Mouse (Mus musculus) heart, postnatal 36 days (tissue): ENCODE data around the gene Slc25a51. TPM values are rescaled to one million over a fixed set of nuclear protein-coding genes. Genes with fewer than 3 reads are reported as not detected.

ENCODE experiments used
- DNase-seq, 2 experiments: peaks; one replicate each; pipeline ENCODE4 v3.0.0; 2021 to 2022
- intact Hi-C: fragments of 180-260 bp; cut with DNase I; formaldehyde crosslinking; loops from one replicate; pipeline ENCODE4 v1.15.1; 2025
- total RNA-seq, 2 experiments: library from RNA; stranded (reverse); gene quantifications; 2 replicates each; pipeline ENCODE4 v1.2.3; 2021

Slc25a51 gene
- total RNA-seq, result 100 to 1,000 TPM; 107 to 111 TPM

- DNase-seq, result peak; percentile 84 to 88
- intact Hi-C loops, result loop anchor here (2.0 to 10.0 kb wide), 3 partner anchors 66 to 654 kb away; partner anchors contain the start of genes Dcaf10, Exosc3 and Zcchc7
These were observed at the start of gene Slc25a51 for GRCm38 (mm10) chr4:45408427-45409132. Gene Slc25a51 (minus strand): TSS chr4:45408766.

DNA sequence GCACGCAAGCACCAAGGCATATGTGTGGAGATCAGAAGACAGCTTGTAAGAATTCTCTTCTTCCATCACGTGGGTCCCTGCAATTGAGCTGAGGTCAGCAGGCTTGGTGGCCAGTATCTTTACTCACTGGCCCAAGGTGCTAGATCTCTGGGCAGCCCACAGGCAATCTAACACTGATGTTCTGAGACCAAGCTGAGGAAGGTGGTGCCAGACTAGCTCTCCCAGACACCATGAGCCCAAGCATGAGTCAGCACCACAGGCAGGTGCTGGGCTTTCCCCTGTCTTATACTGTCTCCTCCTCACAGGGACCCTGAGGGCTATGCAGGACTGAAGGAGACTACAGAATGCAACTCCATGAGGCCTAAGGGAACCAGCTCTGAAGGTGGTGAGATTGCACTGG, 49.0 kb upstream of the Slc25a51 start:
- DNase-seq, result no peak
- intact Hi-C loops, result no loop called here

- DNase-seq, result no peak
- intact Hi-C loops, result no loop called here
These were observed 46.4 kb upstream of the Slc25a51 start for GRCm38 (mm10) chr4:45455001-45455400.

GRCm38 (mm10) chr4:45453271-45453851, 44.8 kb upstream of the Slc25a51 start:
- DNase-seq, result no peak
- intact Hi-C loops, result loop anchor here (2.0 kb wide), 2 partner anchors 17 to 75 kb away; no protein-coding TSS in a partner anchor

DNA sequence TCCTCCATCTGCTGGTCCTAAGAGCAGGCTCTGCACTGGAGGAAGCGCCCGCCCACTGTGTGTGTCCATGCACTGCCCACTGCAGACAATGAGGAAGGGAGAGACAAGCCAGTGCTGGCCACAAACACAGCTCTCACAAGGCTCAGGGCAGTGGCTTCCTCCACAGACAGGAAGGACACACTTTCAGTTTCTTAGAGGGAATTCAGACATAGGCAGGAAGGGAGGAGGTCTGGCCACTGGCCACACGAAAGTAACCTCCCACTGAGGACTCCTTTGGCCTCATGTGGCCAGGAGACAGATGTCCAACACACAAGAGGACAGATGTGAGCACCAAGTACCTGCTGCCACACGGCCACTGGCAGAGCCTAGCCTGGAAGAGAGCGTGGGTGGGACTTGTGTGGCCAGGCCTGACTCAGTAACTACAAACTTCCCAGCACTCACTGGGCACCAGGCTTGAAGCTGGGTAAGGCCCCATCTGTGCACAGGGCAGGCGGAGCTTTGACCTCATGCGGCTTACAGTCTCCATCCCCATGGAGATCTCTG, 44.1 kb upstream of the Slc25a51 start:
- intact Hi-C loops, result loop anchor here (2.0 kb wide), 2 partner anchors 16 to 76 kb away; no protein-coding TSS in a partner anchor
- DNase-seq, result peak; percentile 55 to 56

- intact Hi-C loops, result no loop called here
- no peak for DNase-seq
These were observed 40.4 kb upstream of the Slc25a51 start for GRCm38 (mm10) chr4:45449012-45449411.

- DNase-seq, result no peak
- intact Hi-C loops, result no loop called here
These were observed 39.9 kb upstream of the Slc25a51 start for GRCm38 (mm10) chr4:45448481-45448880.

GRCm38 (mm10) chr4:45447196-45447595, 38.6 kb upstream of the Slc25a51 start:
- no peak for DNase-seq
- intact Hi-C loops, result no loop called here

DNA sequence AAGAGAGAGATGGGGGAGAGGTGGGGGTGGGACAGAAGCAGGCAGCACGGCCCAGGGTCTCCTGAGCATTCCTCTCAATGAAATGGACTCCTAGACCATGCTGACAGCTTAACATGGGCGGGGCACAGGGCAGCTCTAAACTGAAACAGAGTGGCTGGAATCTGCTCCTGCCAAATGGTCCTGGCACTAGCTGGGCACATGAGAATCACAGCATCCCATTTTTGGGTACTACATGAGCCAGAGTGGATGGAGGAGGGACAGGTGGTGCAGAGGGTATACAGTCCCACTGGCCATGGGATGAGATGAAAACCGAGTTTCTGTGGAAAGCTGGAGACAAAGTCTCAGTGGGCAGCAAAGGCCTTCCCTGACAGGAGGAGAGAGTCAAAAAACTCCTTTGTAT, 36.7 kb upstream of the Slc25a51 start:
- intact Hi-C loops, result no loop called here
- DNase-seq, result no peak

DNA sequence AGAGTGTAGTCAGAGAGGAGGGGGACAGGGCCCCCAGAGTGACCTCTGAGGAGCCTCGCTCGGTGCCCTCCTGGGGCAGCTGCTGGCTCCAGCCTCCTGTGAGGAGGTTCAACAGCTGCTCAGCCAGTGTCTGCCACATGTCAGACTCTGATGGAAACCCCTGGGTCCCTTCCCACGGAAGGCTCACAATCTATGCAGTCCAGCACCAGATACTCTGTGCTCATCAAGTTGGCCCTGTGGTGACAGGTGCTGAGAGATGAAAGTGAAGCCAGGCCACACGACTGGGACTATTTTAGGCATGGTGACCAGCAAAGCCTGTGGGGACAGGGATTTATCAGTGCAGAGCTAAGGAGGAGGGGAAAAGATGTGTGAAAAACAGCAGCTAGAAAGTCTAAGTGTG, 36.2 kb upstream of the Slc25a51 start:
- DNase-seq, result no peak

GRCm38 (mm10) chr4:45443652-45444051, 35.1 kb upstream of the Slc25a51 start:
- DNase-seq, result no peak
- intact Hi-C loops, result no loop called here

More for the DNA sequence above, 36.2 kb upstream of the Slc25a51 start:
- intact Hi-C loops, result no loop called here

DNA sequence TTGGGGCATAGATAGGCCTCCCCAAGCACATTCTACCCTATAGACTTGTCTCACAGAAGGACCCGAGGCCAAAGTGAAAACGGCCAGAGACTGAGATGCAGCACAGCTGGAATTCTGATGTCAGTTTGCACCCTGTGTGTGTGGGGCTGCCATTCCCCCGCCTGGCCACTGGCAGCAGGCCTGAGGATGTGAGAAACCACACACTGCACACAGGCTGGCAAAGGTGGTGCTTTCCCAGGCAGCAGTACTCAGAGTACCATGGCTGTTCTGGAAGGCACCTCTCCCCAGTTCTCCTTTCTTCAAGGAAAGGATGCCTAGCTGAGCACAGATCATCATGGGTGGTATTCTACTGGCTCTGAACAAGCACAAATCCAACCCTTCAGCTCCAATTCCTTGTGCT, 33.7 kb upstream of the Slc25a51 start:
- DNase-seq, result no peak
- intact Hi-C loops, result no loop called here

DNA sequence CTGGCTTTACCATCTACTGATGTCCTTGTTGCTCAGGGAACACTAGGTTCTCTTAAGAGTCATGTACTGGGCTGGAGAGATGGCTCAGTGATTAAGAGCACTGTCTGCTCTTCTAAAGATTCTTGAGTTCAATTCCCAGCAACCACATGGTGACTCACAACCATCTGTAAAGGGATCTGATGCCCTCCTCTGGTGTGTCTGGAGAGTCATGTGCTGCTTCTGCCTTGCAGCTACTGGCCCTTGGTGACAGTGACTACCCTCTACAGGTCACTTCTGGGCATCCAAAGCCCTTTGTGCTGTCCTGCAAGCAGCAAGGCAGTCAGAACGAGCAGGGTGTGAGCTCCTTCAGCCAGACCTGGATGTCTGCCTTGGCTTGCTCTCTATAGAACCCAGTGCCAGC, 33.2 kb upstream of the Slc25a51 start:
- no peak for DNase-seq
- intact Hi-C loops, result no loop called here

GRCm38 (mm10) chr4:45439281-45439680, 30.7 kb upstream of the Slc25a51 start:
- intact Hi-C loops, result no loop called here
- no peak for DNase-seq

- no peak for DNase-seq
- intact Hi-C loops, result loop anchor here (2.0 kb wide), 1 partner anchor 16 kb away; no protein-coding TSS in a partner anchor
These were observed 28.4 kb upstream of the Slc25a51 start for GRCm38 (mm10) chr4:45437010-45437409.

DNA sequence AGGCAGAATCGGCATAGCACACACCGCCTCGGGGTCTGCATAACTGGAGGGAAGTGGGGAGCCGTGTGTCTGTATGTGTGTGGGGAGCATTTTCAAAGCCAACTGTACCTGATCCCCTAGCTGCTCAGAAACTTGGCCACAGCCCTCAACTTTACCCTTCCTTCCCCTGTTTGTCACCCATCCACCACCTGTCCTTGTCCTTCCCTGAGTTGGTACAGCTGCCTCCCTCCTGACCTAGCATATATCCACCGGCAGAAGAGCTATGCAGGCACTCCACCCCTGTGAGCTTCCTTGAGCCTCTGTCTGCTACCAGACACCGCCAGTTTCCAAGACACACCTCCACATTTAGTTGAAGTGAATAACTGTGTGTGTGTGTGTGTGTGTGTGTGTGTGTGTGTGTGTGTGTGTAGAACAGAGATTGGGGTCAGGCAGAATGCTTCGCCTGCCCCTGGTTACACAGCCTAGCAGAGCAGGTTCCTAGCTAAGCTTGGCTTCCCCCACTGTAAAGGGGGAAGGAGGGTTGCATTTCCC, 27.9 kb upstream of the Slc25a51 start:
- no peak for DNase-seq
- intact Hi-C loops, result loop anchor here (2.0 kb wide), 1 partner anchor 16 kb away; no protein-coding TSS in a partner anchor

GRCm38 (mm10) chr4:45435899-45436298, 27.3 kb upstream of the Slc25a51 start:
- peak in 1 of 2 experiments; percentile 29 for DNase-seq
- intact Hi-C loops, result loop anchor here (2.0 kb wide), 1 partner anchor 17 kb away; no protein-coding TSS in a partner anchor

- no peak for DNase-seq
- intact Hi-C loops, result no loop called here
These were observed 26.1 kb upstream of the Slc25a51 start for GRCm38 (mm10) chr4:45434681-45435080.

DNA sequence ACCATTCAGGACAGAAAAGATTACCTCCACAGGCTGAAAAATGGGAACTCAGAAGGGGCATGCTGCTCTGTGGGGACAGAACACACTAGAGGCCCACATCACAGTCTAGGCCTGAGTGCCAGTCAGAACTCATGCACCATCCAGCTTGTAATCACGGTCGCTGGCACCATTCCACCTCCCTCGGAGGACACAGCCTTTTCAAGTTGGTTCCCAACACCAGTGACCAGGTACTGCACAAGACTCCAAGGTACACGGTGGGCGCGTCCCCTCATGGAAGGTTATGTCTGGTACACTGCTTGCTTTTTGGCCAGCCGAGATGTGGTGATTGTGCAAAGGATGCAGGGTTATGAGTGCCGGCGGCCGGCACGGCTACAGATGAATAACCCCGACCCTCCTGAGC, 25.5 kb upstream of the Slc25a51 start:
- no peak for DNase-seq
- intact Hi-C loops, result no loop called here

DNA sequence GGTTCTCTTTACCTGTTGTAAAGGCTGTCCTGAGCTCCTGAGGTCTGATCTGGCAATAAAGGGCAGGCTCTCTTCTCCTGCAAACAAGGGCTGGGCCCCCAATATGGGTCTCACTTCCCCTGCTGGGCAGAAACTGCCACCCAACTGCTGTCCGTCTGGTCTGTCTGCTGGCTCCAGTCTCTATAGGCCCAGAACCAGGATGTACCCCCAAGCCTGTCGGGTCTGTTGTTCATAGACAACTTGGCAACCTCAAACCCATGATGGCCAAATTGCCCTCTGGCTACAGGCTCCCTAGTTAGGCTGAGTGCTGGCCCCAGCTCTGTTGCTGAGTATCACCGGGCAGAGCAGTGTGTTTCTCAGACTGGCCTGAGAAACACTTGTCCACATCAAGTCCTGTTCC, 23.2 kb upstream of the Slc25a51 start:
- no peak for DNase-seq
- intact Hi-C loops, result no loop called here

GRCm38 (mm10) chr4:45431316-45431715, 22.8 kb upstream of the Slc25a51 start:
- DNase-seq, result no peak
- intact Hi-C loops, result no loop called here
